Mouse (Mus musculus) E14TG2a.4 (cell line): ENCODE results near the gene Syngr1.

Source experiments
- CTCF ChIP-seq: conservative IDR thresholded peaks from 2 replicates; pipeline ENCODE4 v1.5.1; 2014; ENCODE audit warnings: low read length
- POU5F1 ChIP-seq: IDR thresholded peaks from 2 replicates; pipeline ENCODE4 v1.6.1; 2014; ENCODE audit warnings: low read length, borderline replicate concordance

GRCm38 (mm10) chr15:80142130-80142529 lies 51.0 kb downstream of the Syngr1 start:
- peak; percentile 95 for TF ChIP-seq CTCF
- no peak for TF ChIP-seq POU5F1
